Mouse (Mus musculus): Measurements from ENCODE around the gene Specc1. TPM values are rescaled to one million over a fixed set of nuclear protein-coding genes. Genes with fewer than 3 reads are reported as not detected.

Specc1 gene
- total RNA-seq, 1 experiment, result 19.9 TPM

DNA sequence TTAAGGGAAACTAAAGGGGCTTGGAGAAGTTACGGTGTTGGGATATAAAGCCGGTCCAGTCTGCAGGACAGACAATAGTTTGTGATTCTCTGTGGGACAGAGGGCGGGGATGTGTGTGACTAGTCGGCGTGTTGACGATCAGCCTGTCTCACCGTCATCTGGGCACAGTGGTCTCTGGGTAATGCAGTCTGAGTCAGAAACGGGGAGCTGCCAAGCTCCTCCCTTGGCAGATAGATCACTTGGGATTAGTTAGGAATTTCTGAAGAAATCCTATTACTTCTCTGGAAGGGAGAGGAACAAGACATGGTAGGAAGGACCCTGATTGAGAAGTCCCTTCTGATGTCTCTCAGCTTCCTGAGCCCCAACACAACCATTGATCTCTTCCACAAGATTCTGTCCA, 287.3 kb downstream of the Specc1 start:
- Histone ChIP-seq H3K4me1 (ENCODE audit: control insufficient read depth in 2 of 2, insufficient read depth in 2 of 2, low read length in 2 of 2, poor library complexity in 1 of 2) (no peaks in the 10 kb centered on the region), H3K9ac (ENCODE audit: insufficient read depth, low read depth, low read length, poor library complexity, severe bottlenecking) (no peak overlapping the region), H3K4me3 (ENCODE audit: insufficient read depth in 1 of 2, low read depth in 1 of 2, low read length in 2 of 2, poor library complexity in 1 of 2, severe bottlenecking in 1 of 2) (no peak overlapping the region), H3K27ac (ENCODE audit: insufficient read depth, low read depth, low read length, poor library complexity, severe bottlenecking) (no peak overlapping the region), H3K36me3 (ENCODE audit: control insufficient read depth, insufficient read depth, low read length, poor library complexity, severe bottlenecking) (no peaks in the 10 kb centered on the region), H3K9me3 (ENCODE audit: control insufficient read depth, insufficient read depth, low read depth, low read length) (no peaks in the 10 kb centered on the region; the same call in 1 of the 2 replicates)
- TF ChIP-seq MAFK (IDR thresholded peaks at IDR 0.05; ENCODE audit: insufficient read depth, low read depth, low read length) (no peak), CHD2 (IDR thresholded peaks at IDR 0.05; ENCODE audit: low read depth, low read length) (no peak), ZC3H11A (IDR thresholded peaks at IDR 0.05; ENCODE audit: borderline replicate concordance, low read depth, low read length) (no peak), ZNF384 (IDR thresholded peaks at IDR 0.05; ENCODE audit: low read depth, low read length) (no peak), HCFC1 (IDR thresholded peaks at IDR 0.05; ENCODE audit: borderline replicate concordance, insufficient read depth, low read length) (no peak)
- in situ Hi-C loops (cut with MboI; ENCODE audit: low sequenced_read_pairs in 2 of 2, unreplicated experiment in 2 of 2), result no loop called here
- no peak for DNase-seq (ENCODE audit: low read depth, low spot score)

DNA sequence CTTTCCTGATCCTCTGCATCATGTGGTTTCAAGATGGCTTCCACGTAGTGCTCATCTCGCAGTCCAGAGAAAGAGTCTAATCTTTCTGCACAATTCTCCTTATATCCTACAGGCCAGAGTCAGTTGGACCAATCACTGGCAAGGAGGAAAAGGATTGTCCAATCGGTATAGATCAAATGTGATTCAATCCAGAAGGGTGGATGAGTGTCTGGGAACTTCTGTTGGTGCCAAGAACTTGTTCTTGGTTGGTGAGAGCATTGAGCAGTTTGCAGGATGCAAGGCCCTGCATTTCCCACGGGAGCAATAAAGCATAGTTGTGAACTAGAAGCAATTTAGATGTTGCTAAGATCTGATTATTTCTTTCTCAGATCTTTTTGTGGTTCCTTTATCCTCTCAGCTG, 287.9 kb downstream of the Specc1 start:
- Histone ChIP-seq H3K4me3 (ENCODE audit: insufficient read depth in 1 of 2, low read depth in 1 of 2, low read length in 2 of 2, poor library complexity in 1 of 2, severe bottlenecking in 1 of 2) (no peak overlapping the region), H3K9ac (ENCODE audit: insufficient read depth, low read depth, low read length, poor library complexity, severe bottlenecking) (no peak overlapping the region), H3K9me3 (ENCODE audit: control insufficient read depth, insufficient read depth, low read depth, low read length) (no peaks in the 10 kb centered on the region; the same call in 1 of the 2 replicates), H3K4me1 (ENCODE audit: control insufficient read depth in 2 of 2, insufficient read depth in 2 of 2, low read length in 2 of 2, poor library complexity in 1 of 2) (no peaks in the 10 kb centered on the region), H3K36me3 (ENCODE audit: control insufficient read depth, insufficient read depth, low read length, poor library complexity, severe bottlenecking) (no peaks in the 10 kb centered on the region), H3K27ac (ENCODE audit: insufficient read depth, low read depth, low read length, poor library complexity, severe bottlenecking) (no peak overlapping the region)
- DNase-seq (ENCODE audit: low read depth, low spot score), result no peak
- TF ChIP-seq ZC3H11A (IDR thresholded peaks at IDR 0.05; ENCODE audit: borderline replicate concordance, low read depth, low read length) (no peak), HCFC1 (IDR thresholded peaks at IDR 0.05; ENCODE audit: borderline replicate concordance, insufficient read depth, low read length) (no peak), ZNF384 (IDR thresholded peaks at IDR 0.05; ENCODE audit: low read depth, low read length) (no peak), CHD2 (IDR thresholded peaks at IDR 0.05; ENCODE audit: low read depth, low read length) (no peak), MAFK (IDR thresholded peaks at IDR 0.05; ENCODE audit: insufficient read depth, low read depth, low read length) (no peak)
- in situ Hi-C loops (cut with MboI; ENCODE audit: low sequenced_read_pairs in 2 of 2, unreplicated experiment in 2 of 2), result no loop called here

DNA sequence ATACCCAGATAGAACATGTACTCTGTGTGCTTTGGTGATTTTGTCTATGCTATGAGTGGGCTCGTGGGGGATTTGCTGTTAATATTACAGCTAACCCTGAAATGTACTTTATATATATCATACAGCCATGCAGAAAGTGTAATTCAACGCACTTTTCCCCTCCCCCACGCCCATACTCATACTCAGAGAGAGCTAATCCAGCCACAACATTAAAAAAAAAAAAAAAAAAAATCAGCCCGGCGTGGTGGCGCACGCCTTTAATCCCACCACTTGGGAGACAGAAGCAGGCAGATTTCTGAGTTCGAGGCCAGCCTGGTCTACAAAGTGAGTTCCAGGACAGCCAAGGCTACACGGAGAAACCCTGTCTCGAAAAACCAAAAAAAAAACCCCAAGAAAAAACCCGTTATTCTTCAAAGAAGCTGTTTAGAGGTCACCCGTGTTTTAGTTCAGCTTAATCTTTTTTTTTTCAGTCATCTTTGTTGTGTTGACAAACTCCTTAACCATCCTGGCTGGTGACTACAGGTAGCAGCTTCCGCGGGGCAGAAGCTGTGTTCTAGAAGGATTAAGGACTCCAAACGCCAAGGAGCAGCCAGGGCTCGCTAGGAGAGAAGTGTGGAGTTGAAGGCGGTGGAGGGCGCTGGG, 291.3 kb downstream of the Specc1 start:
- no peak for TF ChIP-seq ZC3H11A (IDR thresholded peaks at IDR 0.05; ENCODE audit: borderline replicate concordance, low read depth, low read length)
- TF ChIP-seq HCFC1 (IDR thresholded peaks at IDR 0.05; ENCODE audit: borderline replicate concordance, insufficient read depth, low read length), result no peak
- no peak for TF ChIP-seq CHD2 (IDR thresholded peaks at IDR 0.05; ENCODE audit: low read depth, low read length)
- TF ChIP-seq MAFK (IDR thresholded peaks at IDR 0.05; ENCODE audit: insufficient read depth, low read depth, low read length), result no peak
- 0 out of 2 replicates have a peak, but pooled peaks have one; percentile 44 for TF ChIP-seq ZNF384 (IDR thresholded peaks at IDR 0.05; ENCODE audit: low read depth, low read length)
- in situ Hi-C loops (cut with MboI; ENCODE audit: low sequenced_read_pairs in 2 of 2, unreplicated experiment in 2 of 2), result no loop called here
- H3K9me3 ChIP-seq (ENCODE audit: control insufficient read depth, insufficient read depth, low read depth, low read length), result no peaks in the 10 kb centered on the region; the same call in 1 of the 2 replicates
- peaks cover 3 to 7% of the 10 kb centered on the region in 2 experiments; a peak in 2 of 4 replicates for H3K4me1 ChIP-seq (ENCODE audit: control insufficient read depth in 2 of 2, insufficient read depth in 2 of 2, low read length in 2 of 2, poor library complexity in 1 of 2)
- peak overlapping the region; percentile 33 for H3K9ac ChIP-seq (ENCODE audit: insufficient read depth, low read depth, low read length, poor library complexity, severe bottlenecking)
- no peaks in the 10 kb centered on the region for H3K36me3 ChIP-seq (ENCODE audit: control insufficient read depth, insufficient read depth, low read length, poor library complexity, severe bottlenecking)
- H3K27ac ChIP-seq (ENCODE audit: insufficient read depth, low read depth, low read length, poor library complexity, severe bottlenecking), result no peak overlapping the region
- H3K4me3 ChIP-seq (ENCODE audit: insufficient read depth in 1 of 2, low read depth in 1 of 2, low read length in 2 of 2, poor library complexity in 1 of 2, severe bottlenecking in 1 of 2), result peak overlapping the region; percentile 61 to 97
- DNase-seq (ENCODE audit: low read depth, low spot score), result no peak

DNA sequence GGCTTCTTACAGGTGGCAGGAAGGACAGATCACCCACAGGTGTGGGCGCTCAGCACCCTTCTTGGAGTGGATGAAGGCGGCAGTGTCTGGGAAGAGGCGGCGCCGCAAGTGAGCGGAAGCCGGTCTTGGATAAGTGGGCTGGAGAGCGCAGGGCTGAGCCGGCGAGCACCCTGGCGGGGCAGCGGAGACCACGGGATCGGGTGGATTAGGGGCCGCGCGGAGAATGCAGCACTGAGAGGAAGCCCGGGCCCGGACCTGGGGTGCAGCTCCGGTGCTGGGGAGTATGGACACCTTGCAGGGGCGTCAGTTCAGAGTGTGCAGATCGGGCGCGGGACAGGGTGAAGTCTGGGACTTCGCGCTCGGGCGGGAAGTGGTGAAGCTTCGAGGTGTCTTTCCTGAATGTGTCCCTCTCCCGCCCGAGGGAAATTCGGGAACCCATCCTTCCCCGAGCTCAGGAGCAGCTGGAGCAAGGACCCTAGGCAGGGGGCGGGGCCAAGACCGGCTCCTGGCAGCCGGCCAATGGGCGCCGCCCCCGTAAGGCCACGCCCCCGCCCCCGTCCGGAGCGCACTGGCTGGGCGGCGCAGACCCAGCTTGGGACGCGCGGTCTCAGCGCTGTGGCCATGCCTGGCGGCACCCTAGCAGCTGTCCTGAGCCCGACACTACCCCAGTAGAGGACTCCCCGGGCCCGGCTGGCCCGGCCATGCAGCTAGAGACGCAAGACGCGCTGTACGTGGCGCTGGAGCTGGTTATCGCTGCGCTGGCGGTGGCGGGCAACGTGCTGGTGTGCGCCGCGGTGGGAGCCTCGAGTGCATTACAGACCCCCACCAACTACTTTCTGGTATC, 292.1 kb downstream of the Specc1 start, which contains the start of gene Adora2b:
TSS of gene Adora2b (plus strand) at position 584 of the 844 bp plus-strand sequence.
- Histone ChIP-seq H3K9ac (ENCODE audit: insufficient read depth, low read depth, low read length, poor library complexity, severe bottlenecking) (peak within 1 kb of the TSS; percentile 64), H3K9me3 (ENCODE audit: control insufficient read depth, insufficient read depth, low read depth, low read length) (no peaks in the 10 kb centered on the region; the same call in 1 of the 2 replicates), H3K27ac (ENCODE audit: insufficient read depth, low read depth, low read length, poor library complexity, severe bottlenecking) (no peak within 1 kb of the TSS), H3K4me3 (ENCODE audit: insufficient read depth in 1 of 2, low read depth in 1 of 2, low read length in 2 of 2, poor library complexity in 1 of 2, severe bottlenecking in 1 of 2) (peak within 1 kb of the TSS; percentile 76 to 97), H3K36me3 (ENCODE audit: control insufficient read depth, insufficient read depth, low read length, poor library complexity, severe bottlenecking) (no peaks in the 10 kb centered on the region), H3K4me1 (ENCODE audit: control insufficient read depth in 2 of 2, insufficient read depth in 2 of 2, low read length in 2 of 2, poor library complexity in 1 of 2) (peaks cover 3 to 7% of the 10 kb centered on the region in 2 experiments; a peak in 2 of 4 replicates)
- in situ Hi-C loops (cut with MboI; ENCODE audit: low sequenced_read_pairs in 2 of 2, unreplicated experiment in 2 of 2), result no loop called here
- DNase-seq (ENCODE audit: low read depth, low spot score), result peak; percentile 87
- TF ChIP-seq MAFK (IDR thresholded peaks at IDR 0.05; ENCODE audit: insufficient read depth, low read depth, low read length), result no peak
- no peak for TF ChIP-seq ZC3H11A (IDR thresholded peaks at IDR 0.05; ENCODE audit: borderline replicate concordance, low read depth, low read length)
- no peak for TF ChIP-seq CHD2 (IDR thresholded peaks at IDR 0.05; ENCODE audit: low read depth, low read length)
